Mouse (Mus musculus) cerebellum, postnatal 10 days (tissue): Measurements from ENCODE around the gene Zbtb7a.

Source experiments
- DNase-seq, 2 experiments: peaks; one replicate each; pipeline ENCODE4 v3.0.0; 2021; ENCODE audit warnings: mixed read lengths in 2 of 2

Gene Zbtb7a

GRCm38 (mm10) chr10:81139529-81139846 lies 4.5 kb downstream of the Zbtb7a start:
- no peak for DNase-seq

DNA sequence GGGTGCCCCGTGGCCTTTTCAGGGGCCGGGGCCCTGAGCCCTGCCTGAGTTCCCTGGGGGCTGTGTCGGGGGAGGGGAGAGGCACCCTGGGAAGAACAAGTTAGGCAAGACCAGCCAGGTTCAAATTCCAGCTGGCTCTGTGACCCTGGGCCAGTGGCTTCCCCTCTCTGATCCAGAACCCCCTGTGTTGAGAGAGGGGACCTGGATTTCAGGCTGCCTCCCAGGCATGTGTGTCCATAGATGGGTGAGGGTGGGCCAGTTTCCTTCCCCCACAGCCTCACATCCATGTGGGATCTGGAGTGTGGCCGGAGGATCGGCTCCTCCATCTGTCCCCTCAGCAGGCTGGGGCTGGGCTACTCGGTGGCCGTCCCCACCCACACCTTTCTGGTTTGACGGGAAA lies 5.0 kb downstream of the Zbtb7a start:
- peak; percentile 74 to 82 for DNase-seq

- peak; percentile 58 to 60 for DNase-seq
These were observed 5.9 kb downstream of the Zbtb7a start for GRCm38 (mm10) chr10:81140717-81141454.

- DNase-seq, result no peak
These were observed 6.6 kb downstream of the Zbtb7a start for GRCm38 (mm10) chr10:81141455-81142210.

DNA sequence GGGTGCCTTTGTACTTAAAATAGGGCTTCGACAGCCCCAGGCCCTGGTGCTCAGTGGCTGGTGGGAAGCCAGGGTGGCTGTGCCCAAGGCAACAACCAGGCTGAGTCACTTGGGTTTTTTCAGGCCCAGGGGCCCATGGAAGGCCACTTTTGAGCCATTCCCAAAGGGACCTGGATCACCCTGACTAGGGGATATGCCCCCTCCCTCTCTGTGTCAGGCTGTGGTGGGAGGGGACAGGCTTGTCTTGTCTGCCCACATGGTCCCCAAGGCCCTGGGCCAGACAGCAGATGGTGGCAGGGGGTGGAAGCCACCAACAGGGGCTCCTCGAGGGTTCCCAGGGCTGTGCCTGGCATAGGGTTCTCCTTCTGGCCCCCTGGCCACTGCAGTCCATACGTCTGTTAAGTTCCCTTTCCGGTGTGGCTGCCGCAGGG lies 7.5 kb downstream of the Zbtb7a start:
- DNase-seq, result peak; percentile 61 to 76

DNA sequence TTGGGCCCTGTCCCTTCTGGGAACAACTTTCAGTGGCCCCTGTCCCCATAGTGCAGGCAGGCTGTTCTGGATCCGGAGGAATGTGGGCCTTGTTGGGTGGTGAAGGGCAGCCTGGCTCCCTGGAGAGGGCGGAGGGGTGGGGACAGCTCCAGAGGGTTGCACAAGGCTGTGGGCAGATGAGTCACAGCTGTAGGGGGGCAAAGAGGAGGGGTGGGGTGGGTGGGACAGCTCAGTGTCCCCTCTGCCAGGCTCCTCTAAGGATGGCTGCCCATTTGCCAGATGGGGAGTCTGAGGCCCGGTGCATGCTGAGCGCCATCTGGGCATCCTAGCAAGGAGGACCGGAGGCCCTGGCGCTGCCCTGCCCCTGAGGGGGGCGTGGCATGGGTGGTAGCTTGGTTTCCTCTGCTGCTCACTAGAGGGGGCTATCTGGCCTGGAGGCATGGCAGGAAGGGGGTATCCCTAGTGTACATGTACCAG lies 8.2 kb downstream of the Zbtb7a start:
- DNase-seq, result peak; percentile 52 to 69

DNA sequence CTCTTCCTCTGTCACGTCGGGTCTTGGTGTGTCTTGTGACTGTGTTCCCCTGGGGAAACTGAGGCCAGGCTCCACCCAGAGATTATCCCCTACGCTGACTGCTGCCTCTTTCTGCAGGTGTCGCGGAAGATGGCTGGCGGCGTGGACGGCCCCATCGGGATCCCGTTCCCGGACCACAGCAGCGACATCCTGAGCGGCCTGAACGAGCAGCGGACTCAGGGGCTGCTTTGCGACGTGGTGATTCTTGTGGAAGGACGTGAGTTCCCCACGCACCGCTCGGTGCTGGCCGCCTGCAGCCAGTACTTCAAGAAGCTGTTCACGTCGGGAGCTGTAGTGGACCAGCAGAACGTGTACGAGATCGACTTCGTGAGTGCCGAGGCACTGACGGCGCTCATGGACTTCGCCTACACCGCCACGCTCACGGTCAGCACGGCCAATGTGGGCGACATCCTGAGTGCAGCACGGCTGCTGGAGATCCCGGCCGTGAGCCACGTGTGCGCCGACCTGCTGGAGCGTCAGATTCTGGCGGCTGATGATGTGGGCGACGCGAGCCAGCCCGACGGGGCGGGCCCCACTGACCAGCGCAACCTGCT lies 8.9 kb downstream of the Zbtb7a start:
- no peak for DNase-seq

- DNase-seq, result no peak
These were observed 9.6 kb downstream of the Zbtb7a start for GRCm38 (mm10) chr10:81144667-81145066.

DNA sequence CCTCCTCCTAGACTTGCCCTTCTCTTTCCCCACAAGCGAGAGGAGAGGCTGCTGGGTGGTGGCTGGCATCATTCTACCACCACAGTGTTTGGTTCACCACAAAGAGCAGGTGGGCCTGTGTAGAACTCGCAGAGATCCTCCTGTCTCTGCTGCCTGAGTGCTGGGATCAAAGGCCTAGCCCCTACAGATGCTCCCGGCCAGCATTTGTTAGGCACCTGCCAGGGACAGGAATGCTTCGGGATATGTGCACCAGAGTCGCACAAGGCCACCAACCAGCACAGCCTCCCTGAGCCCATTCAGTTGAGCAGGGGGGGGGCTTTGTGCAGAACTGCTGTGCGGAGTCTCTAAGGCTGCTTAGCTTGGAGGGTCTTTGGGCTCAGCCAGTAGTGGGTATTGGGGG lies 10.3 kb downstream of the Zbtb7a start:
- no peak for DNase-seq

GRCm38 (mm10) chr10:81145778-81146177 lies 10.8 kb downstream of the Zbtb7a start:
- no peak for DNase-seq

- no peak for DNase-seq
These were observed 11.3 kb downstream of the Zbtb7a start for GRCm38 (mm10) chr10:81146296-81146695.

GRCm38 (mm10) chr10:81151261-81151660 lies 16.2 kb downstream of the Zbtb7a start:
- no peak for DNase-seq

DNA sequence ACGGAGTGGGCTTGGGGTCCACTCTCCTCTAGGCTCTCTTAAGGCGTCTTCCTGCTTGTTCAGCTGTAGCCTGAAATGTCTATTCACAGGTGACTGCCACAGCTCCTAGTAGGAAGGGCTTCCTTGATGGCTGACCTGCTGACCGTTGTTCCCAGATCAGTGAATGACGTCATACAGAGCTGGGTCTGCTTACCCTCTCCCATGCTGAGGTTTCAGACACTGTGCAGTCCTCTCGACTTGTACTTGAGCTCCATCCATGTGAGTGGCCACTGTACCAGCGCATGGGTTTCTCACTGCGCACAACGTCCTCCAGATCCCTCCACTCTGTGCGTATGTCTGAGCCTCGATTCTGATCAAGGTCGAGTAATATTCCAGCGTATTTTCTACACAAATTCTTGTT lies 17.6 kb downstream of the Zbtb7a start:
- no peak for DNase-seq

DNA sequence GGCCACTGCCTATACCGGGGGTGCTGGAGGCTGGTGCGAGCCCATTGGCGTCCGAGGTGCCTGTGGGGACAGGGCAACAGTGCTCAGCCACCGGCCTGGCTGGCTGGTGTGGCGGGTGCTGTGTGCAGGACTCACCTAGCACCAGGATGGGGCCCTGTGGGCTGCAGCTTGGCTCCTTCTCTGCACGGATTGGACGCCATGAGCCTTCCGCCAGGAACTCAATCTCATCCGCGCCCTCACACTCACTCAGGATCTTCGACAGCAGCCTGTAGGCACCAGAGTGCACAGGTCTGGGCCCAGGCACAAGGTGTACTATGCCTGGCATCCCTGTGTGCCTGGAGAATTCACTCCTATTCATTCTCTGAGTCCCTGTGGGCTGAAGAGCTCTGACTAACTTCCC lies 19.3 kb downstream of the Zbtb7a start:
- no peak for DNase-seq

DNA sequence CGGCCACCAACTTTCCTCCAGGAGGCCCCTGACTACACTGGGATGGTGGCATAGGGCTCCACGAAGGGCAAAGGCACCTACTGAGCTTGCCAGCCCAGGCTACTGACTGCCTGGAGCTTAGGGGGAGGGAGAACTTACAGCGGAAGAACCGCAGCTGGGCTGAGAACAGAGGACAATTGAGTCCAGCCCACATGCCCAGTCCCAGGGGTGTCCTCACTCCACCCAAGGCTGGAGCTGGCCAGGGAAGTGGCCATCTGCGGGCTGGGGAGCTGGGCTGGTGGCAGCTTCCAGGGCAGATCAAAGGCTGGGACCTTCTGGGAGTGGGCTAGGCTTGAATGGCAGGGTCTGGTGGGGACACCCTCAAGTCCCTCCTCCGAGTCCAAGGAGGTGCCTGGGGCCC lies 19.7 kb downstream of the Zbtb7a start:
- no peak for DNase-seq

- DNase-seq, result no peak
These were observed 26.7 kb downstream of the Zbtb7a start for GRCm38 (mm10) chr10:81161602-81162317.

DNA sequence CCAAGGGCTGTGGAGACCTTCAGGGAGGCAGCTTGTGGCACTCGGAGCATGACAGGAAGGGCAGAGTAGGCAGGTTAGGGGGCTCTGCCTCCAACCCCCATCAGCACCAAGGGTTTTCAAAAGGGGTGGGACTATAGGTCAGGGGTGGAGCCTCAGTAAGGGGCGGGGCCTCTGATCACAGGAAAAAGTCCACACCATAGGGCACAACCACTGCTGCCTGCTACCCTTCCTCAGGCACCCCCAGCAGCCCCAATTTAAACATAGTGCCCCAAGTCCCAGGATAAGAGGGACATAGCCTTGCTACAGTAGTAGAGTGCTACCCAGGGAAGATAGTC lies 27.3 kb downstream of the Zbtb7a start:
- no peak for DNase-seq

GRCm38 (mm10) chr10:81165118-81165517 lies 30.1 kb downstream of the Zbtb7a start:
- DNase-seq, result peak in 1 of 2 experiments; percentile 55

GRCm38 (mm10) chr10:81167200-81168086 lies 32.4 kb downstream of the Zbtb7a start, which contains the start of gene Pias4:
TSS of gene Pias4 (minus strand) at chr10:81167923.
- DNase-seq, result peak; percentile 100

DNA sequence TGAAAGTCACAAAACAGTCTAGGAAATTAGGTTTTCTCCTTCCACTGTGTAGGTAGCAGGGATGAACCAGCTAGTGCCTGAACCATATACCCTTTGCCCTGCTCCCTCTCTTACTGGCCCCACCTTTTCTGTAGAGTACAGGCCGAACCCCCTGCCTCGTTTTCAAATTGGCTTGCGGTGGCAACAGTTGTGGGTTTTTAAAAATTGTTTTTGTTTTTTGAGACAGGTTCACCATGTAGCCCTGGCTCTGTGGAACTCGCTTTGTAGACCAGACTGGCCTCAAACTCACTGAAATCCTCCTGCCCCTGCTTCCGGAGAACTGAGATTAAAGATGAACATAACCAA lies 33.0 kb downstream of the Zbtb7a start:
- DNase-seq, result peak in 1 of 2 experiments; percentile 64

GRCm38 (mm10) chr10:81168521-81169244 lies 33.7 kb downstream of the Zbtb7a start:
- DNase-seq, result peak; percentile 89 to 91
